Mouse (Mus musculus) liver, adult 2 months (tissue): Measurements from ENCODE around the gene Exosc5.

Experiments used
- CTCF ChIP-seq: fragments of 200-500 bp; IDR thresholded peaks from 2 replicates; pipeline ENCODE4 v1.5.1; 2011; ENCODE audit warnings: low read depth, low read length, control low read depth
- POLR2A ChIP-seq: fragments of 200-500 bp; IDR thresholded peaks from 2 replicates; pipeline ENCODE4 v1.6.1; 2011; ENCODE audit warnings: low read length, control low read depth; ENCODE audit not compliant: insufficient read depth; ENCODE audit errors: extremely low read depth

DNA sequence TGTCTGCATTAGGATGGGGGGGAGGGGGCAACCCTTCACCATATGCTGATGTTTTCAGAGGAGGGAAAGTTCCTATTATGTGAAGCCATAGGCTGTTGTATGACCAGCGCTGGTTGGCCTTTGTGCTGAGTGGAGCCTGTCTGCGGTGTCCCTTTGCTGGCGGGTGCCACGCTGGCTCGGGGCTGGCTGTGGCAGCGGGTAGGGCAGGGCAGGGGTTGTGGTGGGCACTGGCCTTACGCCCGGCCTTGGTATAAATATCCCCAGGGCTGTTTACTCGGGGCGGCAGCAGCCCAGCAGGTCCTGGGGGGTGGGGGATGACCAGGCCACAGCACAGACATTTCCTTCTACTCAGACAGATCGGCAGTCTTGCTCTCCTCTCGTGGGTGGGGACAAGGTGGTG, 51.0 kb downstream of the Exosc5 start:
- TF ChIP-seq CTCF = no peak
- TF ChIP-seq POLR2A = no peak
